Mouse (Mus musculus) intestine, postnatal 0 days (tissue): ENCODE data around the gene Amt. TPM values are rescaled to one million over a fixed set of nuclear protein-coding genes. Genes with fewer than 3 reads are reported as not detected.
A peak's percentile ranks its signal among the peaks of the same experiment; 100 is the strongest.
"Not testable (repeated sequence)": the region's sequence is repeated elsewhere in the genome, so short reads cannot be mapped to it uniquely, and the experiment has no call there.

ENCODE experiments used
- ATAC-seq: fragments of 200-750 bp; cut with Nextera tagmentation; 2 replicates; pipeline ENCODE4 v1.8.0; 2017; ENCODE audit warnings: mild to moderate bottlenecking, moderate TSS enrichment, moderate library complexity
- H3K27ac ChIP-seq: fragments of 300-500 bp; sonication (generic); 2 replicates; pipeline ENCODE4 v1.5.1; 2014; ENCODE audit warnings: mild to moderate bottlenecking, low read depth, low read length, moderate library complexity
- H3K27me3 ChIP-seq: fragments of 300-500 bp; sonication (generic); replicated peaks from 2 replicates; pipeline ENCODE4 v1.6.1; 2014; ENCODE audit warnings: low read length, mixed read lengths; ENCODE audit not compliant: control insufficient read depth, insufficient read depth
- H3K36me3 ChIP-seq: fragments of 300-500 bp; sonication (generic); 2 replicates; pipeline ENCODE4 v1.6.1; 2014; ENCODE audit warnings: mild to moderate bottlenecking, moderate library complexity; ENCODE audit not compliant: control insufficient read depth, insufficient read depth
- H3K4me1 ChIP-seq: fragments of 300-500 bp; sonication (generic); replicated peaks from 2 replicates; pipeline ENCODE4 v1.6.1; 2014; ENCODE audit warnings: antibody characterized with exemption, low read length, mixed read lengths; ENCODE audit not compliant: control insufficient read depth, insufficient read depth
- H3K4me2 ChIP-seq: fragments of 300-500 bp; sonication (generic); replicated peaks from 2 replicates; pipeline ENCODE4 v1.6.1; 2014; ENCODE audit warnings: low read depth, mild to moderate bottlenecking, moderate library complexity
- H3K4me3 ChIP-seq: fragments of 300-500 bp; sonication (generic); 2 replicates; pipeline ENCODE4 v1.5.1; 2014; ENCODE audit warnings: low read depth, low read length
- H3K9ac ChIP-seq: fragments of 300-500 bp; sonication (generic); 2 replicates; pipeline ENCODE4 v1.6.1; 2014; ENCODE audit warnings: mild to moderate bottlenecking, low read depth, low read length
- H3K9me3 ChIP-seq: fragments of 300-500 bp; sonication (generic); 2 replicates; pipeline ENCODE4 v1.6.1; 2016; ENCODE audit warnings: mixed run types; ENCODE audit not compliant: control insufficient read depth
- CTCF ChIP-seq: sonication (generic); IDR thresholded peaks from 2 replicates; pipeline ENCODE4 v1.5.1; 2016; ENCODE audit warnings: low read depth, mild to moderate bottlenecking, control low read depth, antibody characterized with exemption, moderate library complexity
- WGBS: fragments of 180-500 bp; shearing (Covaris S2); extraction: QIAGEN DNeasy Blood & Tissue Kit; methylation state at CpG from one replicate; pipeline ENCODE4 v1.1.7; 2014; 5-methylcytosine and 5-hydroxymethylcytosine counted together
- polyA plus RNA-seq: library from polyadenylated mRNA; unstranded; fragments of >200 nt; fragmentation: Nextera tagmentation; extraction: Ambion mirVana; gene quantifications from 2 replicates; pipeline ENCODE4 v1.2.1, GENCODE M21; 2015

The Amt gene
- polyA plus RNA-seq, 1 experiment from 2014 or later, result 4.8 TPM

GRCm38 (mm10) chr9:108280071-108280828 is 16.4 kb upstream of the Amt start:
- TF ChIP-seq CTCF, result no peak
- Histone ChIP-seq H3K4me3 (no peak overlapping the region), H3K4me1 (no peaks in the 10 kb centered on the region), H3K27me3 (no peaks in the 10 kb centered on the region), H3K4me2 (no peak overlapping the region), H3K27ac (peak overlapping the region; percentile 6; the same call in 1 of the 2 replicates), H3K9me3 (no peaks in the 10 kb centered on the region), H3K9ac (no peak overlapping the region), H3K36me3 (no peaks in the 10 kb centered on the region)
- 39% methylated on average over 8 of the region's 8 CpGs for WGBS
- ATAC-seq, result 0 out of 2 replicates have a peak, but pooled peaks have one; percentile 25

- ATAC-seq, result peak; percentile 53
- no peaks in the 10 kb centered on the region for H3K9me3 ChIP-seq
- no peaks in the 10 kb centered on the region for H3K27me3 ChIP-seq
- no peak overlapping the region for H3K27ac ChIP-seq
- H3K36me3 ChIP-seq, result no peaks in the 10 kb centered on the region
- H3K4me2 ChIP-seq, result no peak overlapping the region
- 10% methylated on average over 6 of the region's 6 CpGs for WGBS
- TF ChIP-seq CTCF, result peak; percentile 94
- H3K4me1 ChIP-seq, result no peaks in the 10 kb centered on the region
- no peak overlapping the region for H3K9ac ChIP-seq
- no peak overlapping the region for H3K4me3 ChIP-seq
Measured at GRCm38 (mm10) chr9:108284410-108284809, 12.2 kb upstream of the Amt start.

GRCm38 (mm10) chr9:108287526-108288238 is 9.0 kb upstream of the Amt start:
- H3K9me3 ChIP-seq, H3K36me3 ChIP-seq, H3K9ac ChIP-seq, H3K4me1 ChIP-seq, H3K4me3 ChIP-seq, H3K27me3 ChIP-seq, H3K4me2 ChIP-seq, H3K27ac ChIP-seq: not testable (repeated sequence)
- ATAC-seq, result 0 out of 2 replicates have a peak, but pooled peaks have one; percentile 17
- 86% methylated on average over 4 of the region's 6 CpGs for WGBS

- TF ChIP-seq CTCF, result no peak
- Histone ChIP-seq H3K36me3 (no peaks in the 10 kb centered on the region), H3K9ac (no peak overlapping the region), H3K9me3 (no peaks in the 10 kb centered on the region), H3K27ac (no peak overlapping the region), H3K4me2 (no peak overlapping the region; the same call in 1 of the 2 replicates), H3K4me1 (no peaks in the 10 kb centered on the region), H3K4me3 (no peak overlapping the region), H3K27me3 (no peaks in the 10 kb centered on the region)
- WGBS, result 40% methylated on average over 2 of the region's 2 CpGs
- no peak for ATAC-seq
Measured at GRCm38 (mm10) chr9:108289347-108289746, 7.3 kb upstream of the Amt start.

- Histone ChIP-seq H3K27ac (no peak within 1 kb of the TSS), H3K36me3 (no peaks in the 10 kb centered on the region), H3K9me3 (no peaks in the 10 kb centered on the region), H3K4me3 (peak within 1 kb of the TSS; percentile 51), H3K4me1 (no peaks in the 10 kb centered on the region), H3K4me2 (peak within 1 kb of the TSS; percentile 74), H3K27me3 (no peaks in the 10 kb centered on the region), H3K9ac (peak within 1 kb of the TSS; percentile 35; the same call in 1 of the 2 replicates)
- 0 out of 2 replicates have a peak, but pooled peaks have one; percentile 9 for TF ChIP-seq CTCF
- WGBS, result under 1% methylated on average over 32 of the region's 32 CpGs
- ATAC-seq, result peak; percentile 92
Measured at GRCm38 (mm10) chr9:108290016-108290750, 6.5 kb upstream of the Amt start, which contains the start of gene Nicn1. Nicn1 (plus strand) TSS chr9:108290429.

GRCm38 (mm10) chr9:108290773-108291172 is 5.9 kb upstream of the Amt start:
- Histone ChIP-seq H3K4me2 (peak overlapping the region; percentile 74), H3K9me3 (no peaks in the 10 kb centered on the region), H3K4me3 (peak overlapping the region; percentile 51), H3K36me3 (no peaks in the 10 kb centered on the region), H3K27ac (no peak overlapping the region), H3K9ac (no peak overlapping the region), H3K27me3 (no peaks in the 10 kb centered on the region), H3K4me1 (no peaks in the 10 kb centered on the region)
- ATAC-seq, result no peak
- 37% methylated on average over 6 of the region's 6 CpGs for WGBS
- TF ChIP-seq CTCF, result no peak
